Mouse (Mus musculus) neural tube, embryonic 10.5 days (tissue): ENCODE results near the gene Map3k7cl.

Source experiments
- DNase-seq: peaks from one replicate; pipeline ENCODE4 v3.0.0-alpha.2; 2017; ENCODE audit warnings: low spot score; ENCODE audit errors: extremely low spot score

Gene Map3k7cl

DNA sequence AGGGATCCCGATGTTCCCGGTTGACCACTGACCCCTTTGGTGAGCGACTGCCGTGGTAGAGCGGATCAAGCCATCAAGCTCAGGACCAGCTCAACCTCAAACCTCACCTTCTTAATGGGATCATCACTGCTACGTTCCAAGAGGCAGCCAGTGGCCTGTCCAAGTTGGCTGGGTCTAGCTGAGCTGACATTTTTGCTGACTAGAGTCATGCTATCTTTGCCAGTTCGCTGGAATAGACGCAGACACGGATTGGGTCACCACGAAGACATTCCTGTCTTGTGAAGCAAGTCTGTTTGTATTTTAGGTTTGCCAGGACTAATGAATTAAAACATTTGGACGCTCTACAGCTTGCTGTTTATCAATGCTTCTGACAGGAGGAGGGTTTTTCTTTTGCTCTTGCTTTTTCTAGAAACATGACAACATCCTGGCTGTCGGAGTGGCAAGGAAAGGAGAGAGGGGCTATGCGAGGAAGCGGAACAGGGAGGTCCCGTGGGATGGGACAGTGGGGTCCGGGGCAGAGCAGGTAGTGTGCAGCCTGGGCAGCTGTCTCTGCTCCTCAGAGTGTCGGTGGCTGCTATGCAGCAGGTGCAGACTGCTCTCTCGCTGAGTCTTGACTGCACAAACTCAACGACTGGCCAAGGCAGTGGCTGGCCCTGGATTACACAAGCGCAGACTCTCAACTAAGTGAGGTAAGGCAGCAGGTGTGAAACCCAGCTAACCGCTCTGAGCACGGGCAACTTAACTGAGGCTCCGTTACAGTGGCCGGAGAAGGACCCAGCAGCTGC, at the start of gene Map3k7cl:
Map3k7cl (plus strand) TSS at position 424 of the 785 bp plus-strand sequence.
- DNase-seq = no peak

DNA sequence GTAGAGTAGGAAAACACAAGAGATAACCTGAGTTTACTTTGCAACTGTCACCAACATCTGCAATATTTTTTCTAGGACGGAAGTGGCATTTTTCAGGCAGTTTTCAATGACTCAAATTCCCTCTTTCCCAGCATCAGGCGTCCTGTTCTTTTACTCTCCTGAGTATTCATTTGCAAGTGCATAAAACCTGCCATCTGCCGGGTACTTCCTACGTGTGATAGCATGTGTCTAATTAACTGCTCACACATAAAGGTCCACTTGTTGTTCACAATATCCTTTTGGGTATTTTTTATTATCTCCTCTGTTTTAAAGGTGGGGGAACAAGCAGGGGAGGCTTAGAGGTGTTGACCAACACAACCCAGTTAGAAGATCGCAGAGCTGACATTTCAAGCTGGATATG, 41.4 kb upstream of the Map3k7cl start:
- DNase-seq = no peak

DNA sequence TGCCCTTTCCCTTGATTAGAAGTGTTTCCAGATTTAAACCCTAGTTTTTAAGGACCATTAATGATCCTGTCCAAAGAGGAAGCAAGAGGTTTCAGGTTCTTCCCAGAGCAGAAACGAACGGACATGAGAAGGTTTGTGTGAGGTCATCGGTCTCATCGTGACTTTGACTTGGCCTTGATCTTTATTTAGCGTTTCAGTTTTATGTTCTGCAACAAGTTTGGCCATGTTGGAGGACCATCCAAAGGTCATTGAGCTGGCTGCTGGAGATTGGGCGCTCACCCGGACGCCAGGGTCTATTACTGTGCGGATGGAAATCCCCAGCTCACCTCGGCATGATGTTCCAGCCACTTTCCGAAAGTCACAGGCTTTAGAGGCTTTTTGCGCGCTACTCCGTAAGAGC, 40.8 kb upstream of the Map3k7cl start:
- DNase-seq = no peak

DNA sequence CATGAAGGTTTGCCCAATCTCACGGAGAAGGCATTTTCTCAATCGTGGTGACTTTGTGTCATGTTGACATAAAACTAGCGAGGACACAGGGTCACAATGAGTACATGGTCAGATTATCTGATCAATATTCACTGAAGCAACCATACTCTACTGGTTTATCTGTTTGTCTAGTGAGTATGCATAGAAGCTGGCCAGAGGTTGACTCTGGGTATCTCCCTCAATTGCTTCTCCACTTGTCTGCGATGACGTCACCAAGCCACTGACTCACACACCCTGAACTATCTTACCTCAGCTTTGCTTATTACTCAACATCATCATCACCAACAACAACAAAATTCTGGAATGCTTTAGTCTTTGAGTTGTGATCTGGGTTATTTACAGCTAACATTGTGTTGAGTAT, 28.9 kb upstream of the Map3k7cl start:
- DNase-seq = no peak

DNA sequence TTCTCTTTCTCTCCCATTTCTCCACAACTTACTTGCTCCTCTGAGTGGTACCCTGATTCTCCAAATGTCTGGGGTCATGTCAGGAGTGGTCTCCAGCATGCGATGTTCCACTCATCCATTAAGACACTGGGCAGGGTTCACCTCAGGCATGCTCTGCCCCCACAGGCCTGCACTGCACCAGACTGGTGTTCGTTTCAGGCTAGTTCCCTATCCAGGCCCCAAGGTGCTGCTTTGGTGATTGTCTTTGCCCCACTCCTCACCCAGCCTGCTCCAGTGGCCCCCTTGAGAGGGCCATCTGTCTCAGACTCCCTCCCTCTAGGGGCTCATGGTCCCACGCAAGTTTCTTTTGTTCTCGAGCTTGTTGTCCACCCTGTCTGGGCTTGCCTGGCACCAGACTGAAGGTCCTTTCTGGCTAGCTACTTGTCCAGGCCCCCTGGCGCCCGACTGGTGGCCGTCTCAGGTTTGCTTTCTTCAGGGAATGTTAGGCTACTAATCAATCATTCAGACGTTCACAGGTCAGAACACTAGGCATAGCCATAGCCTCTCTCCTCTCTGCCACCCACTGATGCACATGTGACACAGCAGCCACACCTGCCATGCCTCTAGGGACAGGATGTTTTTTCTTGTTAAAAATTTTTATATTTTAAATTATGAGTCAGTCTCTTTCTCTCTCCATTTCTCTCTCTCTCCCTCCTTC, 25.4 kb upstream of the Map3k7cl start:
- DNase-seq = no peak

DNA sequence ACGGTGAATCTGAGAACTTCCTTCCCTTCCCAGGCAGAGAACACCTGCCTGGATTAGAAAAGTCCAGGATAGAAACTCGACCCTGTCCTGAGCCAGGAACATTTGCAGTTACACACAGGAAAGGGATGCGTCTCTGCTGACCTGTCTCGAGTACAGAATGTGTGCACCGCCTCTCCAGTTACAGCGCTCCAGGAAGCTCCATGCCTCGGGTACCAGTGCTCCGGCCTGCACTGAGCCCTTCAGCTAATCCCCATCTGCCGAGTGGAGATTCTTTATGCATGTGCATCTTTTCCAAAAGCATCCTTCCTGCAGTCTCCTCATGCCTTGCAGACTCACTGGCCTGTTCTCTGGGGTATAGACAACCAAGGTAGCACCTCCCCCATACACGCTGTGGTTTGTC, 24.4 kb upstream of the Map3k7cl start:
- DNase-seq = no peak

DNA sequence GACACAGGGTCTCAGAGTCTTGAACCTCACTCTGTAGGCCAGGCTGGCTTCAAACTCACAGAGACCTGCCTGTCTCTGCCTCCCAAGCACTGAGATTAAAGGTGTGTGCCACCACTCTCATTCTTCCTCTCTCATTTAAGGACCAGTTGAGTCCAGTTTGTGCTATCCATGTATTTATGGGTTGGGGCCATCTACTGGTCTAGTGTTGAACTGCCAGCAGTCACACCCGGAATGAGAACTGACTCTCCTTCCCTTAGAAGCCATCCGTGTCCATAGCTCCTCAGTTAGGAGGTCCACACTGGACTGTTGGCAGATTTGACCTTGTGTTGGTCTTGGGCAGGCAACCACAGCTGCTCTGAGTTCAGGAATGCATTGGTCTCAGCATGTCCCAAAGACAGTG, 4.8 kb upstream of the Map3k7cl start:
- DNase-seq = no peak

DNA sequence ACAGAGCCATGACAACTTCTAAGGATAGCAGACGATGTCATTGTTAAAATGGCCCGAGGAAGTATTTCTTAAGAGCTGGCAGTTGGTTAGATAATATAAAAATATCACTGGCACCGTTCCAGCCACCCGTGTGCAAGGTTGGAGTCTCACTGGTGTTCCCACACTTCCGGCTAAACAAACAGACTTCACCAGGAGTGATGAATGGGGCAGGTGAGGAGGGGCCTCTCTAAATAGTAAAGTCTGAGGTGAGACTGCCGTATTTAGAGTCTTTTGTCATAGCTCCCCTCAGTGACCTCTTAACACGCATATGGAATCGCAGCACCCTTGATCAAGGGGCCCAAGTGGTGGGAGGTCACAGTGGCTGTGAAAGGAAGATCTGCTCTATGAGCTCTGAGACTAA, 3.2 kb downstream of the Map3k7cl start:
- DNase-seq = no peak

DNA sequence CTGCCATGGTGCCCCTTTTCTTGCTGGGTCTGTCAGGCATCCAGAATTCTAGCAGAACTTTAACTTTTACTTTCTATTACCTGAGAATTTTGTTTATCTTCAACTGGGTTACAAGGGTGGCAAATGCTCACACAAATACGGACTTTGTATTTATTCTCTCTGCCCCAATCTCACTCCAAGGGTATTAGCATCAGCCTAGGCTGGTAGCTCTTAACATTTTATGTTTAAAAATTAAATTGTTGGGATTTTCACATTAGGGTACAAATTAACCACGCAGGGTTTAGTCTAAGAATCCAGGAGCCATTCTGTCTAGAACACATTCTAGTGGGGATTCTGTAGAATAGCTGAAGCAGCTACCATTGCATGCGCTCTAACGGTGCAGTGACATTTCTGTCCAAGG, 8.4 kb downstream of the Map3k7cl start:
- no peak for DNase-seq

DNA sequence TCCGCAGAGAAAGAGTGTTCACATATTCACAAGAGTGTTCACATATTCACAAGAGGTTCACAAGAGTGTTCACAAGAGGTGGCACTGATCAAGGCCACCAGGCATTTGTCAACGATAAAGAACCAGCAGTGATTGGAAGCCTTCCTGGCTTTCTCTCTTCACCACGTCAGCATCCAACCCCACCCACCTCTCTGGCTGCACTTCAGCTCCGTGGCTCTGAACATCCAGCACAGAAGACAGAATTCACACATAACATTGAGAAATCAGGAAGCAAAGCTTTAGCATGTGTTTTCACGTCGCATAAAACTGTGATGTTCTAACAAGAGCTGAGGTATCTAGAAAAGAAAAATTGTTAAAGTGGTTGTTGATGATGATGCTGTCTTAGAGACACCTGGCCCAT, 10.4 kb downstream of the Map3k7cl start:
- no peak for DNase-seq

DNA sequence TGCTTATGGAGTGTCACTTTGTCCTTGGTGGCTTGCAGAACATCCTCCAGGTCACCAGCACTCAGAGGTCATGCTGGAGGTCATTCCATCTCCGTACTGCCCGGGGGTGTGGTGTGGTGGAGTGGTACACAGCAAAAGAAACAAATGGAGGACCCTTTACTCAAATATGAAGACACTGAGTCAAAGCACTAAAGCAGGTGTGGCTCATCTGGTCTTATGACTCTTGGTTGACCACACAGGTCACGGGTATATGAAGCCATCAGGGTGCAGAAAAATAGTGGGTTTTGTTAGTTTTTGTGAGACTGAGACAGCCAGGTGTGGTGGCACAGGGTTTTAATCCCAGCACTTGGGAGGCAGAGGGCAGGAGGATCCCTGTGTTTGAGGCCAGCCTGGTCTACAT, 11.4 kb downstream of the Map3k7cl start:
- no peak for DNase-seq

DNA sequence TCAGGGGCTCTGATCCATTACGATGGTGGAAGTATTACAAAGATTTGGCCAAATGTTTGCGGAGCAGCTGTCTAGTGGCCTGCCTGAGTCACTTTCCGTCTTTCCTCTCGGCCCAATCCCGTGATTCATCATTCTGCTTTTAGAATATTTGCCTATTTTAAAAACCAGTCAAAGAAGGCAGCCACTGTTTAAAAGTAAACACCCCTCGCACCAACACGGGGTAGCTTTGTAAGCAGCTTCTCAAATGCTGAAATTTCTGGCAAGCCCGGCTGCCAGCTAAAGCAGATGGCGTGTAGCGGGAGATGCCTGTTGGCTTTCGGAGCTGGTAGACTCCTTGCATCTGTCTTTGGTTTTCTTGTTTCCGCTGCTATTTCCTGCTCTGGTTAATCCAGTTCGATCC, 14.4 kb downstream of the Map3k7cl start:
- DNase-seq = no peak

DNA sequence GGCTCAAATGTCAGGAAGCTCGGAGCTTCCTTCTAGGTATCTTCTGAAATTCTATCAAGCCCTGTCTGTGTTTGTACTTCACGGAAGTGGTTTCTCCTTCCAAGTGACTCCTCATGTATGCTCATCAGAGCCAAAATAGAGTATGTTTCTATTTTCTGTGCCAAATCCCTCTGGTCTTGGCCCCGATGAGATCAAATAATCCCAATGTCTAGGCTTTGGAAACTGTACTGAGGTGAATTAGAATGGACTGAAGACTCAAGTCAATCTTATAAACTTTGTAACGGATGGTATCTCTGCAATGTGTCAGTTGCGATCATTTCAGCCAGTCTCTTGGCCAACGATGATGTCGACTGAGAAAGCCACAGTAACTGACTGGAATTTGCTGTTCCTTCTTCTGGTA, 15.1 kb downstream of the Map3k7cl start:
- DNase-seq = no peak

DNA sequence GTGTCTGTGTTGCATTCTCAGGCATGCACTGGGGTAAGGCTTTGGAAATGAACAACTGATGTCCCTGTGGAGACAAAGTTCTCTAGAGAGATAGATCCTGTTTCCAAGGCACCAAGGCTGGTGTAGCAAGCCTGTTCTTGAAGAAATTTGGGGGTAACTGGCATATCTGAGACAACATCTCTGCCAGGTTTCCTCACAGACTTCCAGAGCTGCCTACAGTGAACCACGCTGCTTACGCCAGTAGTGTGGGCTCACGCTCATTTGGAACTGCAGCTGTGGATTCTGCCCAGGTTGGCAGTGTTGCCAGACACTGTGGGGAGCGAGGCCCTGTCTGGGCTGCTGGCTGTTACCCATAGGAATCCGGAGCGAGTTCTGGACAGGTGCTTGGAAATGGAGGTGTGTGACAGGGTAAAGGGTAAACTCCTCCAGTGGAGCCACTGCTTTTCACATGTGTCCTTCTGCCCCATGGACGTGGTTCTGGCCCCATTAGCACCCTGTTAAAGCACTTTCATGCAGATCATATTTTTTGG, 16.5 kb downstream of the Map3k7cl start:
- no peak for DNase-seq

DNA sequence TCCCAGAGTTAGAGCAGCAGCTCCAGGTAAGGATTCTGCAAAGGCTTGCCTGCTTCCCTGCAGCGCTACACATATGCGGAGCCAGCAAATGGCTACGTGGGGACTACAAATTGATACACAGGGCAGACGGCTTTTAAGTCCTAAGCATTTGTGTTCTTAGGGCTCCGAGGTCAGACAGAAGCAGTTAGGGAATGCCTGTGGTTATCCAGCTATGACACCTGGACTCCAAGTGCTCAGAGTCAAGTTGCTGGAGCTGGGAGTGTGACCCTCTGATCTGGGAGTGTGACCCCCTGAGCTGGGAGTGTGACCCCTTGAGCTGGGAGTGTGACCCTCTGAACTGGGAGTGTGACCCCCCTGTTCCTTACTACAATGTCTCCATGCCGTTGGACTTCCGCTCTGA, 17.2 kb downstream of the Map3k7cl start:
- no peak for DNase-seq

DNA sequence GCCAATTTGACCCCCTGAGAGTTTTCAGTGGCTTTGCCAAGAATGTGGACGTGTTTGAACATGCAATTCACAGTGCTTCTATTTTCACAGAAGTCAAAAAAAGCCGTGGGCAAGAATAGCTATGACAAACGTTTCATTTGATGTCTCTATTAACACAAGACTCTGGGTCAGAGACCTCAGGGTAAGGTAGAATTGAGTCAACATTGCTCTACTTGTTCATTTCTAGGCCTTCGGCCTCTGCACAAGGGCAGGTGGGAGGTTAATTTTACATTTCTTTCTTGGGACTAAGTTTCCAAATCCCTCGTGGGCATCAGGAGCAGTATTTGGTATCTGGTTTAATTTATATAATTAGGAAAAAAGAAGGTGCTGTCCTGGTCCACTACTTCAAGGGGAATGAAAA, 20.3 kb downstream of the Map3k7cl start:
- DNase-seq = no peak

DNA sequence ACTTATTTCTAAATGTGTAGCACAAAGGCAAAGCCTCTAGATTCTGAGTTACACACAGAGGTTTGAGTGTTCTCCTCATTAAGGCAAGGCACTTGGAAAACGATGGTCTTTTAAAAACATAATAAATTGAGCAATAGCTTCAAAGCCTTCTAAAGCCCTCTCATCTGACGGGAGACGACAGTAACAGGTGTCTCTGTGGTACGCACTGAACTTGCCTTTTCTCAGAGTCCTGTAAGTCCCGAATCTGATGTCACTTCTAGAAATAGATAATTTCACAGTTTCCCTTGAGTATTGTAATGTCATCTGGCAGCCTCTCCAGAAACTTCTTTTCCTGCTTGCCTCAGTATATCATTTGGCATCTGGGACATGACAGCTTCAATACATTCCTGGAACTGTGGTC, 21.0 kb downstream of the Map3k7cl start:
- no peak for DNase-seq

DNA sequence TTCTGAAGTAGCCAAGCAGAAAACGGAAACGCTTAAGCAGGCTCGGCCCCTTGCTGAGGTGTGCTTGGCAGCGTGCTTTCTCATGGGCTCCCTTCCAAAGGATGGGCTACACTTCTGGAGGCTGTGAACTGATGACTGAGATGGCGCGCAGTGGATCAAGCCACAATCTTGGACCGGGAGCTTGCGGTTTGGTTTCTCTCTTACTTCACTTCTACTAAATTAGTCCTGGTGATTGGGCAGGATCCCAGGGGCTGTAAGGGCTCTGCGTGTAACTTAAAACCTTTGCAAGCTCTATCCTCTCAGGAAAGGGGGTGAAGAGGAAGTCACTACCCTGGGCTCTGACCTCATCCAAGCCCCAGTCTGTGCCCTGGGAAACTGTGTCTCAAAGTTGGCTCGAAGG, 22.5 kb downstream of the Map3k7cl start:
- DNase-seq = no peak

DNA sequence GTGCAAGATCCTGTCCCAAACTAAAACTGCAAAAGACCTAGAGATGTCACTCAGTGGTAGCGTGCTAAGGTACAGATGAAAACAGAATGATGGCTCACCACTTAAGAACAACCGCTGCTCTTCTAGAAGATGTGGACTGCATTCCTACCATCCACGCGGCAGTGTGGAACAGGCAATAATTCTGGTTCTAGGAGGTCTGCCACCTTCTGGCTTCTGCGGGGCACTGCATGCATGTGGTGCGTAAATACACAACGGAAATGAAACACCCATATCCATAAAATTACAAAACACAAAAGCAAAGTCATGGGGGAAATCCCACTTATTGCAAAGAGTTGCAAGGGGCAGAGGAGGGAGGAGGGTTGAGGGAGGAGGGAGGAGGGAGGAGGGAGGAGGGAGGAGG, 25.8 kb downstream of the Map3k7cl start:
- no peak for DNase-seq

DNA sequence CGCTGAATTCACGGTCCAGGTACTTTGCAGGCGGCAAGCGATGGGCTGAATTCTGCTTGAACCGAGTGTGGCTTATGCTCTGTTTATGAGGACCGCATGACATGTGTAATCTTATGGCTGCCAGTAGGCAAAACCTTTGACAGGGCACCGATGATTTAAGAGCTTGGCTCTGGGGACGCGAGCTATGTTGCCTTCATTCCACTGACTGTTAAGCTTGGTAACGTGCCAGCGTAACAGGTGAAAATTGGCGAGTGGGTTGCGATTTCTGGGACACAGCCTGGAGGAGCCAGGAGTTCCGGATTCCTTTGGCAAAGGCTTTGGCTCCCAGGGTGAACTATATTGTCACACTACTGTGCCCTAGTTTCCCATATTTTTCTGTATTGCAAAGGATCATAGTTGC, 26.3 kb downstream of the Map3k7cl start:
- no peak for DNase-seq

DNA sequence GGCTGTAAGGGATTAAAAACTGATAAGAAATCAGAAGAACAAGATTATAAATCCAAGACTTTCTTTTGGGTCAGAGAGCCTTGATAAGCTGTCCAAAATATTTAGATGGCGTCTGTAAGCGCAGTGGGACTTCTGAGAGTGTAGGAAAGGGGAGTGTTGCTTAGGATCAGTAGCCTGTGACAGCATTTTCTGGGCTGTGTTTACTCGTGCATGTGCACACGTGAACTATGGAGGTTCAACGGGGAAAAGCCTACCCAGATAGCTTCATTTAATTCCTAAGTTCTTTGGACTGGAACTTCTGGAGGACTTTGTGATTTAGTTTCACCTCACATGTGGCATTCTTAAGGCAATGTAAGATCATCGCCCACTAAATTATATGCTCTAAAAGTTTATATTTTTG, 29.6 kb downstream of the Map3k7cl start:
- DNase-seq = no peak

DNA sequence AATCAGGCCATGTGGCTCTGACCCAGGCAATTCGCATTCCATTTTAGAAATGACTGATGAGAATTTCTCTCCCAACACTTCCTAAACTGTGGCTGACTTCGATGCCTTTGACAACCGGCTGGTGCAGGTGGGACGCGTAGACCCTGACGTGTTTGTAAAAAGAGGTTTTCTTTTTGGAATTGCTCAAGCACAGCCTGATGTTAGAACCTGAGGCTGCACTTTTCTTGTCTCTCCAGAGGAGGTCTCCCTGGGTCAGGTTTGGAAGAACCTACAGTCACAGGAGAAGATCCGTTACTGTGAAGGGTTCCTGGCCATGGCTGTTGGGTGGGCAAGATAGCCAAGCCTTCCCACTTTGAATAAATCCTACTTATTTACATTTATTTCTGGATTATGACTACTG, 31.5 kb downstream of the Map3k7cl start:
- DNase-seq = no peak
